8 mouse cellular contexts compared by ENCODE assay signal in the genomic region with DNA sequence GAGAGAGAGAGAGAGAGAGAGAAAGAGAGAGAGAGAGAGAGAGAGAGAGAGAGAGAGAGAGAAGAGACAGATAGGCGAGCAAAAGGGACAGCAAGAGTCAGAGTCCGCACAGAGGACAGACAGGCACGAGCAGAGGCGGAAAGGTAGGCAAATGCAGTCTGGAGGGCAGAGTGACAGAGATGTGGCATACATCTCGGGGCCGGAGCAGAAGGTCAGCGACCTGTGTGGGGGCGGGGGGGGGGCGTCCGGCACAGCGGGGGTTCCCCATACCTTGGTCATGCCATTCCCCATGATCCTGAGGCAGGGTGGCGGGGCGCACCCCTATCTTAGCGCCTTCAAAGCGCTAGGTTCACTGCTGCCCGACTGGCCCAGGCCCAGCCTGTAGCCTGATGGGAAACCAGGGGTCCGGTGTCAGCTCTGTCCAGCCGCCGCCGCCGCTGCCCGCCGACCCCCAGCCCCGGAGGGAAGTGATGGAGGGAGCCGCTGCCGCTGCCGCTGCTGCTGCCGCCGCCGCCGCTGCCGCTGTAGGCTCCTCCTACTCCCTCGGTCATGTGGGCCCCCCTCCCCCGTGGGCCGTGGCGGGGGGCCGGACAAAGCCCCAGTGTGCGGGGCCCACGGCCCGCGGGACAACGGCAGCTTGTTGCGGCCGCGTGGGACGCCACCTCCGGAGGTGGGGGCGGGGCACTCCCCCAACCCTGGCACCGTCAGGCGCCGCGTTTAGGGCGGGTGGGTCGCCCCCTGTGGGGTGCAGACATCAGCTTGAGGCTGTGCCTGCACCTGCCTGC. TPM values are rescaled to one million over a fixed set of nuclear protein-coding genes. Genes with fewer than 3 reads are reported as not detected.
A peak's percentile ranks its signal among the peaks of the same experiment; 100 is the strongest.
DNase-seq lines count a peak whose midpoint lies in the region; ATAC-seq and TF ChIP-seq lines count a peak whose summit lies in the region.
"Had no signal": no experiment of that assay in that cellular context is flagged by ENCODE, and none has a peak within 500 bp of the region (broad histone marks: within the 10 kb centered on the region; RNA-seq: fewer than 3 reads in every experiment).

A gene (minus strand): TSS at position 634 of the 785 bp plus-strand sequence.

- H3K27ac ChIP-seq in forebrain, embryonic 11.5 days (ENCODE audit: low read depth, low read length) = no peak within 1 kb of the TSS
- peak within 1 kb of the TSS; percentile 83 for H3K27ac ChIP-seq in hindbrain, postnatal 0 days
- peak within 1 kb of the TSS; percentile 81 for H3K27ac ChIP-seq in limb, embryonic 10.5 days
- no peak within 1 kb of the TSS for H3K27ac ChIP-seq in olfactory bulb, adult 2 months (ENCODE audit: insufficient read depth, low read depth, low read length)

- H3K36me3 ChIP-seq in forebrain, embryonic 11.5 days (ENCODE audit: control insufficient read depth, insufficient read depth, low read length) = no peaks in the 10 kb centered on the region
- H3K36me3 ChIP-seq in hindbrain, postnatal 0 days (ENCODE audit: insufficient read depth, low read length) = no peaks in the 10 kb centered on the region
- no peaks in the 10 kb centered on the region for H3K36me3 ChIP-seq in limb, embryonic 10.5 days

- H3K9me3 ChIP-seq in forebrain, embryonic 11.5 days (ENCODE audit: control insufficient read depth, low read length) = no peaks in the 10 kb centered on the region
- no peaks in the 10 kb centered on the region for H3K9me3 ChIP-seq in hindbrain, postnatal 0 days (ENCODE audit: low read length)
- no peaks in the 10 kb centered on the region for H3K9me3 ChIP-seq in limb, embryonic 10.5 days (replicated peaks)

- ATAC-seq in forebrain, embryonic 11.5 days (replicated peaks; ENCODE audit: low FRiP score) = peak; percentile 69
- ATAC-seq in hindbrain, postnatal 0 days = peak; percentile 80

- peak within 1 kb of the TSS; percentile 63 for H3K4me3 ChIP-seq in forebrain, embryonic 11.5 days (ENCODE audit: low read depth, low read length)
- H3K4me3 ChIP-seq in hindbrain, postnatal 0 days (ENCODE audit: low read length) = peak within 1 kb of the TSS; percentile 78
- H3K4me3 ChIP-seq in limb, embryonic 10.5 days = peak within 1 kb of the TSS; percentile 65
- H3K4me3 ChIP-seq in olfactory bulb, adult 2 months (ENCODE audit: insufficient read depth, low read depth, low read length) = peak within 1 kb of the TSS; percentile 48

- peak; percentile 74 for DNase-seq in MN1 (ENCODE audit: low spot score)
- peak; percentile 82 for DNase-seq in brain, adult 2 months (ENCODE audit: low read depth, low spot score)
- DNase-seq in forebrain, embryonic 11.5 days (ENCODE audit: low spot score) = peak; percentile 76
- DNase-seq in hindbrain, postnatal 0 days (ENCODE audit: low spot score) = peak; percentile 82
- peak; percentile 69 for DNase-seq in limb, embryonic 10.5 days (ENCODE audit: low spot score)
- no peak for DNase-seq in urinary bladder, postnatal 25 days (ENCODE audit: low spot score)

- 1% methylated on average over 50 of the region's 54 CpGs for WGBS in forebrain, embryonic 11.5 days
- WGBS in hindbrain, postnatal 0 days = 3% methylated on average over 50 of the region's 54 CpGs
- WGBS in limb, embryonic 10.5 days = 2% methylated on average over 54 of the region's 54 CpGs
- 2% methylated on average over 54 of the region's 54 CpGs for WGBS in olfactory bulb, adult 2 months

- H3K9ac ChIP-seq in forebrain, embryonic 11.5 days (ENCODE audit: low read length) = peak within 1 kb of the TSS; percentile 75
- peak within 1 kb of the TSS; percentile 84 for H3K9ac ChIP-seq in hindbrain, postnatal 0 days (replicated peaks; ENCODE audit: low read length)

- peaks cover 9% of the 10 kb centered on the region for H3K27me3 ChIP-seq in forebrain, embryonic 11.5 days (ENCODE audit: control insufficient read depth, insufficient read depth, low read length)
- H3K27me3 ChIP-seq in hindbrain, postnatal 0 days (ENCODE audit: insufficient read depth, low read length) = no peaks in the 10 kb centered on the region
- peaks cover 86% of the 10 kb centered on the region for H3K27me3 ChIP-seq in limb, embryonic 10.5 days (ENCODE audit: low read depth, poor library complexity, severe bottlenecking)

- peak; percentile 19 for TF ChIP-seq CTCF in hindbrain, postnatal 0 days (IDR thresholded peaks at IDR 0.05; ENCODE audit: low read depth)
- TF ChIP-seq CTCF in olfactory bulb, adult 2 months (IDR thresholded peaks at IDR 0.05; ENCODE audit: insufficient read depth, low read depth, low read length) = no peak

- H3K4me1 ChIP-seq in forebrain, embryonic 11.5 days (replicated peaks; ENCODE audit: control insufficient read depth, insufficient read depth, low read length) = no peaks in the 10 kb centered on the region
- peaks cover 7% of the 10 kb centered on the region; the same call in 1 of the 2 replicates for H3K4me1 ChIP-seq in hindbrain, postnatal 0 days (ENCODE audit: insufficient read depth, low read length)
- H3K4me1 ChIP-seq in limb, embryonic 10.5 days = peaks cover 32% of the 10 kb centered on the region
- peaks cover 13% of the 10 kb centered on the region; the same call in 1 of the 2 replicates for H3K4me1 ChIP-seq in olfactory bulb, adult 2 months (ENCODE audit: control insufficient read depth, insufficient read depth, low read length)

- TF ChIP-seq POLR2A in olfactory bulb, adult 2 months (IDR thresholded peaks at IDR 0.05; ENCODE audit: insufficient read depth, low read depth, low read length) = 0 out of 2 replicates have a peak, but pooled peaks have one; percentile 27

- H3K4me2 ChIP-seq in forebrain, embryonic 11.5 days (ENCODE audit: low read depth, low read length, severe bottlenecking) = peak within 1 kb of the TSS; percentile 97
- peak within 1 kb of the TSS; percentile 86 for H3K4me2 ChIP-seq in hindbrain, postnatal 0 days (ENCODE audit: low read depth, low read length)

RNA-seq across cellular contexts. Expression of the gene that starts here (rescaled TPM):
- polyA plus RNA-seq in forebrain, embryonic 11.5 days (2014; fragmentation: Nextera tagmentation; extraction: Ambion mirVana) = 0.80 and 0.99 TPM in 2 replicates
- total RNA-seq in hindbrain, postnatal 0 days (2014; rRNA removed) = 32.0 and 47.0 TPM in 2 replicates
- 20.8 and 21.2 TPM in 2 replicates for polyA plus RNA-seq in hindbrain, postnatal 0 days (2015; fragmentation: Nextera tagmentation; extraction: Ambion mirVana)
- 0.58 and 0.68 TPM in 2 replicates for polyA plus RNA-seq in limb, embryonic 10.5 days (2016; fragmentation: Nextera tagmentation; extraction: Ambion mirVana)
- polyA plus RNA-seq in olfactory bulb, adult 2 months (2012; ENCODE audit: insufficient read depth, insufficient read length, low replicate concordance, missing spikeins) = not detected in 2 replicates
- total RNA-seq: heart, postnatal 36 days had no signal

Comparison
In these comparisons a context has a peak if more than half of its experiments do, and no peak if none do; other contexts are left out.
1. RNA of the gene that starts here (polyA plus RNA-seq): 20.8 to 21.2 TPM in hindbrain, postnatal 0 days; 0.80 to 0.99 TPM in forebrain, embryonic 11.5 days, 0.58 to 0.68 TPM in limb, embryonic 10.5 days and not detected in olfactory bulb, adult 2 months; every median in the first group is over 10 times any median in the second.
2. Peak in DNase-seq, ATAC-seq, H3K4me3 ChIP-seq, H3K9ac ChIP-seq and H3K4me2 ChIP-seq in forebrain, embryonic 11.5 days; RNA of the gene not detected or under 1 TPM.
3. Peak in DNase-seq, H3K4me3 ChIP-seq and H3K27ac ChIP-seq in limb, embryonic 10.5 days; RNA of the gene not detected or under 1 TPM.
4. Peak in every context shown above with its lines, with median percentiles within 50 percentile points of each other: H3K4me3 ChIP-seq.